Mouse (Mus musculus): ENCODE data around the gene Lrch3. TPM values are rescaled to one million over a fixed set of nuclear protein-coding genes. Genes with fewer than 3 reads are reported as not detected.
"Not testable (repeated sequence)": the region's sequence is repeated elsewhere in the genome, so short reads cannot be mapped to it uniquely, and the experiment has no call there.

Lrch3 gene
- total and polyA plus RNA-seq, 3 experiments, result 17.8 to 37.6 (median 31.3) TPM

DNA sequence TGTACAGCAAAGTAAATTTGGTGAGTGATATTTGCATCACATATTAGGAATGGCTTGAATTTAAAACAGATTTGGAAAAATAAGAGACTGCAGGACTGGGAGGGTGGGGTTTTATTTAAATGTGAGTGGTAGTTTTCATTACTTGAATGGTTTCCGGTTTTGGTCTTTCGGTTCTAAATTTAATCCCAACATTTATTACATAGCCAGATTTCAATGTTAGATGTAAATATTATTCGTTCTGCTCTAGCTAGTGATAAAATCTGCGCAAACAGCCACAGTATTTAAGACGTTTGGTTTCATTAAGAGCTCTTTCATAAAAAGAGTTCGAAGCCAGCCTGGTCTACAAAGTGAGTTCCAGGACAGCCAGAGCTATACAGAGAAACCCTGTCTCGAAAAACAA is 688 bp upstream of the Lrch3 start:
- DNase-seq, result no peak

DNA sequence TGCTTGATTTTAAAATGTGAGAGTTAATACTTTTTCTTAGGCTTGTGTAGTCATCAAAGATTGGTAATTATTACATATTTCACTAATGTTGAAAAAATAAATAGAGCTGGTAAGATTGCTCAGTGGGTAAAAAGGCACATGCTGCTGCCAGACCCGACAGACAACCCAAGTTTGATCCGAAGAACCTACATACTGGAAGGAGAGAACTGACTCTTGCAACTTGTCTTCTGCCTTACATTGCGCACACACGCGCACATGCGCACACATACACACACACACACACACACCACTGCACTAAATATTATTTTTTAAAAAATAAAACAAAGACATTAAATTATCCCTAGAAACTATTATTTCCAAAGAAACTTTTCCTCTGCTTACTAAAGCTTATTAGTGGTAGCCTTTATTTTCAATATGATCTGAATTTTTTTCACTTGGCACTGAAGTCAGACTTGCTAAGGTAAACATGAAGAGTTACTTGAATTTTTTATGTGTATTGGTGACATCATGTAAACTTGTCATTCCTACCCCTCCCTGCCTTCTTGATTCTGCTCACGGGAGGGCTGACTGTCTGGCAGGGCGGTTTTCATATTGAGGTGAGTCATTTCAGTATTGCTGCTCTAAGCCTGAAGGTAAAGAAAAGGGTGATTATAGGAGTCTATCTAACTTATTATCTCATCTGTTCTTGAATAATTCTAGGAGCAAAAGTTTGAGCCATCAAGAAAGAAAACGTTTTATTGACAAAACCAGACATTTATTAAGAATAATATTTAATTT is 1.6 kb downstream of the Lrch3 start:
- no peak for DNase-seq

DNA sequence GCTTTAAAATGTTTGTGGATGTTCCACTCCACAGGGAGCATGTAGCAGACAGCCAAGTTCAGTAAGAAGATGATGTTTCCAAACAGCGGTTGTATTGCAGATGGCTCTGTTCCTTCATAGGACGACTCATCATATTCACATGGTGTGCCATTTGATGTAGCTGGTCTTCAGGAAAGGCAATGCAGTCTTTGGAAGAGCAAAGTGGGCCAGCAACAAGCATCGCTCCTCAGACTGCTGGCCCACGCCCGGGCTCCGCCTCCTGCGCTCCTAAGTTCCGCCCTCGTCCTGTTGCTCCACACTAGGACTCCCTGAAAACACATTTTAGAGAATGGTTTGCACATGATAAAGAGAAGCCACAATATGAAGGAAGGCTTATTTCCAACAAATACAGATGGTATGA is 12.7 kb downstream of the Lrch3 start:
- not testable (repeated sequence) for DNase-seq

DNA sequence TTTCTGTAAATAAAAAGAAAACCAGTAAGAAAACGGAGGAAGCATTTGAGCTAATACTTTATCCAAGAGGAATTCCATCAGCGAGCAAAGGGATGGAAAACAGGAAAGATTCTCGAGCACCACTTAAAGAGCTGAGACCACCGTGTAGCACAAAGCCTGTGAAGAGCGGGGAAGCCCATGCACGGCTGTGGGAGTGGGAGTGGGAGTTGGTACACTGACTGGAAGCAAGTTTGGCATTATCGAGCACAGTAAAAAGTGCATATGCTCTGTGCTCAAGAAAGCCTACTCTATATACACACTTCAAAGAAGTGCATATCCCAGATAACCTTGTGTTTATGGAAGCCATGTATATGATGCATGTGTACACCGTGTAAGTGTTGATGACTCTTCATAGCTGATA is 13.1 kb downstream of the Lrch3 start:
- DNase-seq, result no peak

DNA sequence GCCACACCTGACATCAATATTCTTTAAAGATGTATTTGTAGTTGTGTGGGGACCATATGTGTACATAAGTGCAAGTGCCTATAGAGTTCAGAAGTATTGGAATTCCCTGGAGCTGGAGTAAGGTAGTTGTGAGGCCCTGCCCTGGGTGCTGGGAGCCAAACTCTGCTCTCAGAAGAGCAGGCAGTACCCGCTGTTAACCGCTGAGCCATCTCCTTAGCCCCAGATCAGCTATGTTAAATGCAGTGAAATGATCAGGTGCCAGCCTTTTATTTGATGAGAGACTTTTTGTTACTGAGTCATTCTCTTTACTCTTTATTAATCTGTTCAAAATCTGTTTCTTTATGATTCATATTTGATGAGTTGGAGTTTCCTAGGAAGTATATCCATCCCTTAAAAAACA is 16.0 kb downstream of the Lrch3 start:
- DNase-seq, result no peak

DNA sequence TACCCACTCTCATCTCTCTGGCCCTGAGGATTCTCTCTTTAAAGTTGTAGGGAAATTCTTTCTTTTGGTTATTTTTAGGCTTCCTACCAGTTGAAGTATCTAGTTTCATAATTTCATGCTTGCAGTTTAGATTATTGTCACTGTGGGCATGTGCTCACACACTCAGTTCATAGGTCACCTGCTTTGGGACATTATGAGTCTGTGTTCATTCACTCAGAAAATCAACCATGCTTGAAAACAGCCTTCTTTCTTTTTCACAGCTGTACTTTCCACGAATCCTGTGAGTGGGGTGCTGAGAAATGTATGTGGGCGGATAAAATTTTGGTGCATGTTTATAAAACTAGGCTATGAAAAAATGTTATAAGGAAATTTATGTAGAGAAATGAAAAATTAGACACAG is 20.6 kb downstream of the Lrch3 start:
- no peak for DNase-seq

DNA sequence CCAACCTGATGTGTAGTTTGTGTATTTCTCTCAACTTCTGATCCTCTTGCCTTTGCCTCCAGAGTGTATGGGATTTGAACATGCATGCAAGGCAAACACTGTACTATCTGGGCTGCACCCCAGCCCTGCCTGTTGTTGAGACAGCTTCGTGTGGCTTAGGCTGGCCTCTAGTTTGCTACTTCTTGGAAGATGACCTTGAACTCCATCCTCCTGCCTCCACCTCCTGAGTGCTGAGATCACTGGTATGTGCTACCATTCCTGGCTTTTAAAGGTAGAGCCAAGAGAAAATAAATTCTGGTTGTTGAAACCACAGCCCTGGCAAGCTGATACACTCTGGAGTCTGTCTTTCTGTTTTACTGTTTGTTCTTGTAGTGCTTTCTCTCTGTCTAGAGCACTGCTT is 21.2 kb downstream of the Lrch3 start:
- DNase-seq, result no peak

DNA sequence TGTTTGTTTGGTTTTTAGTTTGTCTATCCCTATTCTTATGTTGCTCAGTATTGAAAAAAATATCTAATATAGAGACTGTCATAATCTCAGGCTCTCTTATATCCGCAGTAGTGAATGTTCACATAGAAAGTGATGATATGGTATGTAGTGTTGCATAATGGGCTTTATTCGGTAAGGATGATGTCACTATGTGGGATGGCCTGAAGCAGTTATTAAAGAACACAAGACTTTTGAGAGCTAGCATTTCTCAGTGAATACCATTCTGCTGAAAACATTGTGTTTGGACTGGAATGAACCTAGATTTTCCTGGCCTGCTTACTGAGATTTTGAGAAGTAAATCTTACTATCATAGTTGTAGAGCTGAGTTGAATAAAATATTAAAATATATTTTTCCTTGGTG is 23.5 kb downstream of the Lrch3 start:
- no peak for DNase-seq

DNA sequence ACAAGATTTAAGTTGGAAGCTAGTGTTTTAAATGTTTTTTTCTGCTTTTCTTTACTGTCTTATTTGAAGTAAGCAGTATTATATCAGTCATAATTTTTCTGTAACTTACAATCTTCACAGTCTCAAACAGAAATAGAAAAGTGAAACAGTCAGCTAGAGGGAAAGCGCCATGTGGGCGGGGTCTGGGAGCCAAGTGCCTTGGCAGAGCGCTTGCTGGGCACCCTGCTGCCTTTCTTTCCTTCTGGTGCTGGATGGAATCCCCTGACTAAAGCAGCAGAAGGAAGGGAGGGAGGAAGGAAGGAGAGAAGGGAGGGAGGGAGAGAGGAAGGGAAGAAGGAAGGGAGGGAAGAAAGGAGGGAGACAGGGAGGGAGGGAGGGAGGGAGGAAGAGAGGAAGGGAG is 25.4 kb downstream of the Lrch3 start:
- peak; percentile 38 for DNase-seq

DNA sequence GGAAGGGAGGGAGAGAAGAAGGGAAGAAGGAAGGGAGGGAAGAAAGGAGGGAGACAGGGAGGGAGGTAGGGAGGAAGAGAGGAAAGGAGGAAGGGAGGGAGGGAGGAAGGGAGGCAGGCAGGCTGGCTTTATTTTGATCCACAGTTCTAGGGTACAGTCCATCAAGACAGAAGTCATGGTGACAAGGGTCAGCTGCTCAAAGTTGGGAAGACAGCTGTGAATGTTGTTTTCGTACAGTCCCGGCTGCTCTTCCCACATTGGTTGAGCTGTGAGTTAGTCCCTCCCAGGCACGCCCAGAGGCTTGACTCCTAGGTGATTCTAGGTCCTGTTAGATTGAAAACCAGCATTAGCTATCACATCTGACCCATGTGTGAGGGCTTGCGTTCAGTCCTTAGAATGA is 25.8 kb downstream of the Lrch3 start:
- DNase-seq, result not testable (repeated sequence)

DNA sequence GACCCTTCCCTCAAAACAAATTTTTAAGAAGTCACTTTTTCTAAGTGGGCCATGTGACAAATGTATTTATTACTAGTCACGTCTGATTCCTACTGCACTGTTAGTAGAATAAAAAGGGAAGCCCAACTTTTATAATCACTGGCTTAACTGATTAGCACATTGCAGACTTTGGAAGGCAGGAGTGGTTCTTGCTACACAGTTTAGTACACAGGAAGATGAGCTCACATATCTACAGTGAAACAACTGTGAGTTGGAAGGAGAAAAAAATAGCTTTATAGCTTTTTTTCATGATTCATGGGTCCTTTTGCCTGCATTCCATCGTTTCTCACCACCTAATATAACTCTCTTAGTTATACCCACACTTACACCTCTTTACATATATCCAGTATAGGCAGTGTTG is 27.3 kb downstream of the Lrch3 start:
- not testable (repeated sequence) for DNase-seq

DNA sequence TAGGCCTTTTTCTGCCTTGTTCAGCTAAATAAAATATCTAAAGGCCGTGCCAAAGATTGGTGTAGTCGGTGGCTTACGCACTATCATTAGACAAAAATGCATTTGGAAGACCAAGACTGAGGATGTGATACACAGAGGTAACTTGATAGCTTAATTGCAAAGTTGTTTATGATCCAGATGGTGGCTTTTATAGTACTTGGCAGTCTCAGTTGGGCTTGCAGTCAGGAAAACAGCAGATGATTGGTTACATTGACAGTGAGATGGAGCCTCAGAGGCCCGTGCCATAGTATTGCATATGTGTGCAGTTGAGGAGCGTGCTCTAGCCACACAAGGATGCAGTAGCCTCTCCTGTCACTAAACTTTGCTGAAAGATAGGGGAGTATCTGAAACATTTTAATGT is 28.8 kb downstream of the Lrch3 start:
- no peak for DNase-seq

DNA sequence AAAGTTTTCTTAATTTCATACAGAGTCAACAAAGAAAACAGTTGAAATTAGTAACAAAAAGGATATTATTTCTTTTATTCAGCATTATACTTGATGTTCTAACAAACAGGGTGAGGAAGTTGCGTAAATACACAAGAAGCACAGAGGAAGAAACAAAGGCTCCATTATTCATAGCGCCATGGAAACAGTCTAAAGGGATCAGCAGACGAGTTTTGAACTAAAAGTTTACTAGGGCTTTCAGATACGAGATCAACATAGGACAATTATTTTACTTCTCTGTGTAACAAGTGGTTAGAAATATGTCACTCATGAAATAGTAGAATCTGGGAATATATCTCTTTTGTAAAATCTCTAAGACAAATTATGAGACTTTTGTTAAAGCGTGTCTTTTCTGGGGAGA is 31.5 kb downstream of the Lrch3 start:
- DNase-seq, result no peak

DNA sequence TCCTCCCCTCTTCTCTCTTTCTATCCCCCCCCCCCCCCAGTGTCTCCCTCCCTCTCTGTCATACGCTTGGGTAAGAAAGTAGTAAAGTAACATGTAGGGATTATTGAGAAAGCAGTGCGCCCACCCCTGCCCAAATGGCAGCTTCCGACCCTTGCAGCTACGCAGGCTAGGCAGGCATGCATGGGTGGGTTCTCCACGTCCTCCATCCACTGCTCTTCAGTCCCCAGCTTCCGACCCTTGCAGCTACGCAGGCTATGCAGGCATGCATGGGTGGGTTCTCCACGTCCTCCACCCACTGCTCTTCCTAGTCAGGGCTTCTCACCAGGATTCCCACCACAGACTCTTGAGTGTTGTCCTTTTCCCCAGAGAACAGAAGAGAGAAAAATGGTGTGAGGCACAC is 34.1 kb downstream of the Lrch3 start:
- no peak for DNase-seq

DNA sequence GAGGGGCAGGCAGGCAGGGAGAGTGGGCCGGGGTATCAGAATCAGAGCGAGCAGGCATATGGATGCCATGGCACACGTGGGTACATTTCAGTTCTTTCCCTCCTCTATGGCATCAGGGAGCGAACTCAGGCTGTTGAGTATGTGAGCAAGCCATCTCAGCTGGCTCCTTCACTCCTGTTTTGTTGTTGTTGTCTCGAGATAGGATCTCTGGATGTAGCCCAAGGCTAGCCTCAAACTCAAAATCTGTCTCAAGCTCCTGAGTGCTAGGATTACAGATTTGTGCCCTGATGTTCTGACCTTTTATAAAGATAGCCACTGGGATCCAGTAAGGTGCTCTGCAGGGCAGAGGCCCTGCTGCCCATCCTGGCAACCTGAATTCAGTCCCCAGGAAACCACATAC is 34.8 kb downstream of the Lrch3 start:
- no peak for DNase-seq

DNA sequence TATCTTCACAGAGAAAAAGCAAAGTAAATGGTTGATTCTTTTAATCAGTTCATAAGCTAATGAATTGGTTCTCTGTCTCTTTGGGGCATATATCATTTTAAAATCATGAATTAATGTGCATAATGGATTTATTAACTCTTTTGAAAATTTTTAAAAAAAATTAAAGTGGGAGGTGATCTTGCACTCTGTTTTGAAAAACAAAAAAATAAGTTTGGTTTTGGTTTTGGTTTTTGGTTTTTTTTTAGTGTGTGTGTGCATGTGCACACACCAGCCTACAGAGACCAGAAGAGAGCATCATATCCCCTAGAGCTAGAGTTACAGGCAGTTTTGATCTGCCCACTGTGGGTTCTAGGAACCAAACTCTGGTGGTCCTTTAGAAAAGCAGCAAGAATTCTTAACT is 35.4 kb downstream of the Lrch3 start:
- DNase-seq, result no peak

DNA sequence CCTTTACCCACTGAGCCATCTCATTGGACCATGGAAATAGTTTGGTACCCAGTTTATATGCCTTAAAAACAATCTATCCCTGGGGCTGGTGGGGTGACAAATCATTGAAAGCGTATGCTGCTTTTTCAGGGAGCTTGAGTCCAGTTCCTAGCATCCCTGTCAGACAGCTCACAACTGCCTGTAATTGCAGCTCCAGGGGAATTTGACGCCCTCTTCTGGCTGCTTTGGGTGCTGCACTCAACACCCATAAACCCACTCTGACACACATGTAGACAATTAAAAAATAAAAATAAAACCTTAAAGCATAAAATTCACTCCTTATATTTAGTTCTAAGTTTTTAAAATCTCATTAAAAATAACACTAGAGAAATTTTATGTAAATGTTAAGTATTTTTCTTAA is 37.2 kb downstream of the Lrch3 start:
- DNase-seq, result no peak

DNA sequence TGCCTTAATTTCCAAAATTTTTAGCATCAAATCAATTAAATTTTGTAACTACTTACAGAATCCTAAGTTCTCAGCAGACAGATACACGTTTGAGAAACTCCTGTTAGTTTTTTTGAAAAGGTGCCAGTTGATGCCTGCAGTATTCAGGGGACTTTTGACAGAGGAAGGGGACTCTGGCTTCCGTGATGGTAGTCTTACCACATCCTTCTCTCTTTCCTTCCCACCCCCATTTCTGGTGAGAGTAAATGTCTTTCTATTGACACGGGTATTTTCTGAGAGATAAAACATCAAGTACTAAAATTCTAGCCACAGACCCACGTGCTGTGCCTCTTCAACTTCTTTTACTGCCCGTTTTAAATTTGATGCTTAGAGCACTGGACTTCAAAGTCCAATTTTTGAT is 39.9 kb downstream of the Lrch3 start:
- DNase-seq, result no peak

DNA sequence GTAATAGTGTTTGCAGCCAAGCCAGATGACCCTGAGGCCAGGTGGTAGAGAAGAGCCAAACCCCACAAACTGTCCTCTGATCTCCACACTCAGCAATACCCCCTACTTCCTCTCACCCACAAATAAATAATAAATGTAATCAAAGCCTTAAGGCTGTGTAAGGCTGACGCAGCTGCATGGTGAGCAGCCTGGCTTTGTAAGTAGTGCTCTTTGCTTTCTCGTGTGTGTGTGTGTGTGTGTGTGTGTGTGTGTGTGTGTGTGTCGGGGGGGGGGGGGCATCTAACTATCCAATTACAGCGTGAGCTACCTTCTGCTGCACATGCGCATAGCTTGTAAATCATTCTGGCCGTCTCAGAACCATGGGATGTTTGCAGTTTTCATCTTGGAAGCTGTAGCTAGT is 40.4 kb downstream of the Lrch3 start:
- DNase-seq, result no peak

DNA sequence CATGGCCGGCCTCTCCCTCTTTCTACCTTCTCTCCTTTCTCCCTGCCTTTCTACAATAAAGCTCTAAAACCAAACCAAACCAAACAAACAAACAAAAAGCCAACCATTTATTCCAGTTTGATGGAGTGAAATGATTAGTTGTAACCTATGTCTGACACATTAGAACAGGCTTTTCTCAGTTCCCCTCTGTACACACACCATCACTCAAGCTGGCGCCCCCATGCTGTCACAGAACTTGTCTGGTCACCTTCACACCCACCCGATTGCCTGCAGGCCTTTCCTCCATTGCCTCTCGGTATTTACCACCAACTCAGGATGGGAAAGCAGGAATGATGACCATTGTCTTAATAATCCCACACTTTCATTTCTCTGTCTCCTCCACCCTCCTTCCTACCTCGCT is 43.0 kb downstream of the Lrch3 start:
- DNase-seq, result no peak

DNA sequence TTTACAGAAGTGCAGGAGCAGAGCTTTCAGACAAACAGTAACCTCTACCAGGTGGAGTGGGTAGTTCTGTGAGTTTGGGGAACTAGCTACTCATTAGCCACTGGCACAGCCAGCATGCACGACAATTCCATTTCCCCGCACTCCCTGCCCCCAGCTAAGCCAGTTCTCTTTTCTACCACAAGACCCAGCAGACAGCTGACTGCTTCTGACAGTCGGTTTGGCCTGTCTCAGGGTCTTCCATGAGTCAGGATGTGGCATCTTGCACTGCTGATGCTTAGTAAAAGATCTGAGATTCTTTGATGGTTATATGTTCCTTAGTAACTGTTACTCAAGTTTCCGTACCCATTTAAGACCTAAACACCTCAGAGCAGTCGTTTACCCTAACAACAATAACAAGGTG is 58.6 kb downstream of the Lrch3 start:
- DNase-seq, result no peak

DNA sequence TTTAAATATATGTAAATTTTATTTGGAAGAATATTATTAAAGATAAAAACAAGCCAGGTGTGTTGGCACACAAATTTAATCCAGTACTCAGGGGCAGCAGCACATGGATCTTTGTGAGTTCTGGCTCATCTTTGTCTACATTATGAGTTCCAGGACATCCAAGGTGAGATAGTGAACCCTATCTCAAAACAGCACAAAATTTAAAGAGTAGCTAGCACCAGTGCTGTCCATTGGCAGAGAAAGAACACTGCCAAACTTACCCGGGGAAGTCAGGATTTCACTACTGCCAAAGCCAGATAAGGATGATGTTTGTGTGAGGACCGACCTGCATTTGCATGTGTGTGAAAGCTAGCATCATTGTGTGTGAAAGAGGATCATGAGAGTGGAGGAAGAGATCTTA is 59.1 kb downstream of the Lrch3 start:
- no peak for DNase-seq

DNA sequence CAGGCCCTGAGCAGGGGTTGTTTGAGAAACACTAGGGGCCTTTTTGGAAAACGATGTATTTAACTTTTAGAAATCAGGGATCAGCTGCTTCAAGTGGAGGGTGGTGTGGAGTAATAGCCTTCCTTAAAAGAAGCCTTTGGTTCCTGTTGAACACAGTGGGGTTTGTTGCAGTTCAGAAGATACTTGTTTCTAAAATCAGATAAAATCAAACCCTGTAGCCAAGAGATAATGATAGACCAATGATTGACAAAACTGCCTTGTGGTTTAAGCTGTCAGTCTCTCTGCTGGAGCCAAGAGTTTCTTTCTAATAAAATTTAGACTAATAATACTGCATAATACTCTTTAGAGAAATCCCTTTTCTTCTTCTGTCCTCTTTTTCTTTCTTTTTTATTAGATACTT is 66.3 kb downstream of the Lrch3 start:
- DNase-seq, result no peak

DNA sequence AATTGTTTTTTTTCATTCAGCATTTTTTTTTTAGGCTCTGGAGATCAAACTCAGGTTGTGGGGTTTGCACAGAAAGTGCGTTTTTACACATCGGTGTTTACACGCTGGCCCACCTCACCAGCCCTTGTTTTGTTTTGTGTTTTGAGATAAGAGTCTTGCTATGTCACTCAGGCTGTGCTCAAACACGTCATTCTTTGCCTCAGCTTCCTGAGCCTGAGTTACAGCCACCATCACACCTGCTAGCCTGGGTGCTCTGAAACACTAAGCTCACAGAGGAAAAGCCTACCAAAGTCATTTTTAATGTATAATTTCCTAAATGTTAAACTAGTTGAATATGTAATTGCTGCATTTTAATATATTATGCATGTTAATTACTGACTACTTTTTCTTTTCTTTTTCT is 67.5 kb downstream of the Lrch3 start:
- DNase-seq, result no peak

DNA sequence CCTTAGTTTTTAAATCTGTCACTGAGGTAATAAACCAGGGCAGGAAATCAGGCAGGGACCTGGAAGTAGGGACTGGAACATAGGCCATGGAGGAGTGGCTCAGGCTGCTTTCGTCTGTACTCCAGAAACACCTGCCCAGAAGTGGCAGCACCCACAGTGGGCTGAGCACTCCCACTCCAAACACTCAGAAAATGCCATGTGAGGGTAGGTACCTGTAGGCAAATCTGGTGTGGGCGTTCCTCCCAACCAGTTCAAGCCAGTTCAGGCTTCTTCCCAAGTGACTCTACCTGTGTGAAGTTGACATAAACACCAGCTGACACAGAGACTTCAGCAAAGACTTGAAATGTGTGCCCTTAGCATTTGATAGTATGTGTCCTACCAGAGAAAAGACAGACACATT is 70.7 kb downstream of the Lrch3 start:
- DNase-seq, result no peak

Measured in adrenal gland, adult 2 months (tissue).